Mouse (Mus musculus): ENCODE results near the gene Aurkb. TPM values are rescaled to one million over a fixed set of nuclear protein-coding genes. Genes with fewer than 3 reads are reported as not detected.
"Not testable (repeated sequence)": the region's sequence is repeated elsewhere in the genome, so short reads cannot be mapped to it uniquely, and the experiment has no call there.

Aurkb gene
- total RNA-seq (2022) = 1 to 10 TPM; 1.7 to 2.9 (median 2.3) TPM

DNA sequence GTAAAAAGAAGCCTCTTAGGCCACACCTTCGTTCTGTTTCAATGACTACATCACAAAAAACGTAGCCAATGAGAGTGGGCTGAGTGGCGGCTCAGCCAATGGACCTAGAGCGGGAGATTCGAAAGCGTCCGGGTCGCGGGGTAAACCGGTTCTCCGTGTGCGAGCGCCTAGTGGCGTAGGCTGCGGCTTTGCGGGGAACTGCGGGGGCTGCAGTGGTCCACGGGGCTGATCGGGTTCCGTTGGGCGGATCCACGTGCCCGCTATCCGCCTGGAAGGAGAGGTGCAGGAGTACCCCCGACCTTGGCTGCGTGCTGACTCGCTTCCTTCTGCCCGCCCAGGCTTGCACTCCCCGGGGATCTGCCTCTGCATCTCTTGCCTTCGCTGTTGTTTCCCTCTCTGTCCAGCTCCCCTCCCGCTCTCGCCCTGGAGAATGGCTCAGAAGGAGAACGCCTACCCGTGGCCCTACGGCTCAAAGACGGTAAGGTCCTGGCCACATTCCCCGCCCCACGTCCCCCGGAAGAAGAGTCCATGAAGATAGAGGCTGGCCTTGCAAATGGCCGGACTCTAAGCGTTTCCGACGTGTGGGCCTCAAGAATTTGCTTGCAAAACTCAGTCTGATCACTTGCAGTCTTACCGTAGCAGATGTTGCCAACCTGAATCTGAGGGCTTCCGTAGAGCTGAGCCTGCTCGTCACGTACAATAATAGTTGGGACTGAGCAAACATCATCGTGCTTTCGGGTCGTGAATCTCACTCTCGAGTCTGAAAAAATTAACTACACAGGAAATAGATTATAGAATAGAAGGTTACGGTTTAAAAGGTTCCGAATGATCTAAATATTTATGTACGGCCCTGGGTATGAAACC lies at the start of gene Aurkb:
Gene Aurkb (plus strand): TSS at position 117 of the 864 bp plus-strand sequence.
- peak; percentile 71 for DNase-seq

DNA sequence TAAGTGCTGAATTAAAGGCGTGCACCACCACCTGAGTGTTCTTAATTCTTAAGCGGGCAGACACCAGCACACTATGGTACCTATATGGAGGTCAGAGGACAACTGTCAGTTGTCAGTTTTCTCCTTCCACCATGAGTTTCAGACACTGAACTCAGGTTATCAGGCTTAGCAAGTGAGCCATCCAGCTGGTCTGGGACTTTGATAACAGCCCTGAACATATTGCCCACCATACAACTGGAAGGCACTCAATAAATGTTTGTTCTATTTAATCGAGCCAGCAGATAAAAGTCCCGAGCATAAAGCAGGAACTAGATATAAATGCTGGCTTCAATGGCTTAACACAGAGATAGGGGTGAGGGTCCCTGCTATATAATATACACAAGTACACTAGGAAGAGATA lies 48.4 kb upstream of the Aurkb start:
- no peak for DNase-seq

DNA sequence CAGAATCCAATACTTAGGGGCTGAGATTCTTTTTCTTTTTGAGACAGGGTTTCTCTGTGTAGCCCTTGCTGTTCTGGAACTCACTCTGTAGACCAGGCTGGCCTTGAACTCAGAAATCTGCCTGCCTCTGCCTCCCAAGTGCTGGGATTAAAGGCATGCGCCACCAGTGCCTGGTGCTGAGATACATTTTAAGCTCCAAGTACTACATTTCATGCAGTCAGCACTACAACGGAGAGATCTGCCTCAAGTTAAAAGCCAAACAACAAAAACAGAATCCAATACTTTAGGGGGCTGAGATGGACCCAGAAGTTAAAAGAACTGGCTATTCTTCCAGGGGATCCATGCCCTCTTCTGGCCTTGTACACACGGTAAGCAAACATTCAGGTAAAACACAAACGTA lies 42.7 kb upstream of the Aurkb start:
- DNase-seq = not testable (repeated sequence)

DNA sequence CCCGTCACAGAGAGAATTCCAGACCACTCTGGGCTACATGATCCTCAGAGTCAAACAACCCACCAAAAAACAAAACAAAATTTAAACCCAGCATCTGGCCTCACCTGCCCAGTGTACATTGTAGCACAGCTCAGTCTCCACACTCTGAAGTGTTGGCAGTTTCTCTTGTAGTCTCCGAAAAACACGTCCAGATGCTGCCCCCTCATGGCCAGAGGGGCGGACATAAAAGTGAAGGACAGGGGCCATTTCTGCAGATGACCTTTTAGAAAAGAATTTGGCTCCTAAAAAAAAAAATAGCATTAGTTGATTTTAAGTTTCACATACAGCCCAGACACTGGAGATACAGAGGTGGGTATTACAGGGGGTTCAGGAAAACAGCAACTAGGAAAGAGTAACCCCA lies 41.9 kb upstream of the Aurkb start:
- peak; percentile 35 for DNase-seq

DNA sequence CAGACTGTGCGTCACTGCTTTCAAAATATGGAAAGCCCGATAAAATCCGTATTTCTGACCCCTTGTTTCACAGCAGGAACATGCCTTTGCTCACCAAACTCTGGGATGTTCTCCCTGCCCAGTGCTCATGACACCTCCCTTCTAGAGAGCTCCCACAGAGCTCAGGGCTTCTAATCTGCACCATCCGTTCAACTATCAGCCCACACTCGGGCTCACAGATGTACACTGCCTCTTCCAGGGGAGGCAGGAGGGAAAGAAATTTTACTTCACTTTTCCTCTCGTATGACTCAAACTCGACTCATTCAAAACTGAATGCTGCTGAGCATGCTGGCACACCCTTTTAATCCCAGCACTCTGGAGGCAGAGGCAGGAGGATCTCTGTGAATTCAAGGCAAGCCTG lies 40.3 kb upstream of the Aurkb start:
- DNase-seq = no peak

DNA sequence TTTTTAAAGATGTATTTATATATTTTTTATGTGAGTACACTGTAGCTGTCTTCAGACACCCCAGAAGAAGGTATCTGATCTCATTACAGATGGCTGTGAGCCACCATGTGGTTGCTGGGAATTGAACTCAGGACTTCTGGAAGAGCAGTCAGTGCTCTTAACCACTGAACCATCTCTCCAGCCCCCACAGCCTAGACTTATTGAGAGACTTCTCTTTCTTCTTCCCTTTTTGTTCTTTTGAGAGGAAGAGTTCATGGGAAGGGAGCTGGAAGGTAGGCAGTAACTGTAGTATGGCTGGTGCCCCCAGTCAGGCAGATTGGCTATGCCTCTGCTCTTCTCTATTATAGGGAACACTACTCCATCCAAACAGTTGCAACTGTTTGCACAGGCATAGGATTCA lies 38.9 kb upstream of the Aurkb start:
- DNase-seq = not testable (repeated sequence)

DNA sequence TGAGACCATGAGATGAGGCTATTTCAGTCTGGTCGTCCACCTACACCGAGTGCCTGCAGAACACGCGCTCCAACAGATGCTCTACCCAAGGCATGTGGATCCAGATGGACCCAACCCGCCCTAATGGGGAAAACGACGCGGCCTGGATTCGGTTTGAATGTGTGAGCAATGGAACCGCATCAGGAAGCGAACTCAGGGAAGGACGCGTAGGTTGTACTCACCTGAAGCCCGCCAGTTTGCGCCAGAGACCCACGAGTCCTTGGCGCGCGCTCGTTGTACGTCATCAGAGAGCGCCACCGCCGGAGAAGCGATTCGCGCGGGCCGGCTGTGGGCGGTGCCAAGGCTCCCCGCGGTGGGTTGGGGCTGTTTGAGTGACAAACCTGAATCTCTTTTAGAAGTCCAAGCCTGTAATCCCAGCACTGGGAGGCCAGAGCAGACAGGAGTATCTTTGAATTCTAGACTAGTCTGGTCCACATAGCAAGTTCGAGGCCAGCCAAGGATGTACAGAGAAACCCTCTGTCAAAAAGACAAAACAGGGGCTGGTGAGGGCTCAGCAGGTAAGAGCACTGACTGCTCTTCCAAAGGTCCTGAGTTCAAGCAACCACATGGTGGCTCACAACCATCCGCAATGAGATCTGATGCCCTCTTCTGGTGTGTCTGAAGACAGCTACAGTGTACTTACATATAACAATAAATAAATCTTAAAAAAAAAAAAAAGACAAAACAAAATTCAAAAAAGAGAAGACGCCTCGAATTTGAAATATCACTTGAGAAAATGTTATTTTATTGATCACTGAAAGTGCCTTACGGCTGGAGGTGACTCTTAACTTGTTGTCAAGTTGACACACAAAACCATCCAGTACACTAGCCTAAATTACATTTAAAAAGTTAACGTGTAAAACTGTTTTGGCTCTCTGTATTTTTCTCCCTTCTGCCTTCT lies 37.0 kb upstream of the Aurkb start, which contains the start of gene Pfas:
Gene Pfas (minus strand): TSS at position 279 of the 940 bp plus-strand sequence.
- peak; percentile 84 for DNase-seq

DNA sequence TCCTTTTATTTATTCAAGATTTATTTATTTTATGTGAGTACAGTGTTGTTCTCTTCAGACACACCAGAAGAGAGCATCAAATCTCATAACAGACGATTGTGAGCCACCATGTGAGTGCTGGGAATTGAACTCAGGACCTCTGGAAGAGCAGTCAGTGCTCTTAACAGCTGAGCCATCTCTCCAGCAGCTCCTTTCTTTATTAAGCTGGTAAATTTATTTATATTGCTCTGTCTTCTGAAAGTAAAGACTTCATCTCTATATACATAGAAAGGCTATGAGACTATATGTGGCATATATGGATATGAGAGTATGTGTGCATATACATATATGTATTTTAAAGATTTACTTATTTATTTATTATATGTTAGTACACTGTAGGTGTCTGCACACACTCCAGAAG lies 35.9 kb upstream of the Aurkb start:
- no peak for DNase-seq

DNA sequence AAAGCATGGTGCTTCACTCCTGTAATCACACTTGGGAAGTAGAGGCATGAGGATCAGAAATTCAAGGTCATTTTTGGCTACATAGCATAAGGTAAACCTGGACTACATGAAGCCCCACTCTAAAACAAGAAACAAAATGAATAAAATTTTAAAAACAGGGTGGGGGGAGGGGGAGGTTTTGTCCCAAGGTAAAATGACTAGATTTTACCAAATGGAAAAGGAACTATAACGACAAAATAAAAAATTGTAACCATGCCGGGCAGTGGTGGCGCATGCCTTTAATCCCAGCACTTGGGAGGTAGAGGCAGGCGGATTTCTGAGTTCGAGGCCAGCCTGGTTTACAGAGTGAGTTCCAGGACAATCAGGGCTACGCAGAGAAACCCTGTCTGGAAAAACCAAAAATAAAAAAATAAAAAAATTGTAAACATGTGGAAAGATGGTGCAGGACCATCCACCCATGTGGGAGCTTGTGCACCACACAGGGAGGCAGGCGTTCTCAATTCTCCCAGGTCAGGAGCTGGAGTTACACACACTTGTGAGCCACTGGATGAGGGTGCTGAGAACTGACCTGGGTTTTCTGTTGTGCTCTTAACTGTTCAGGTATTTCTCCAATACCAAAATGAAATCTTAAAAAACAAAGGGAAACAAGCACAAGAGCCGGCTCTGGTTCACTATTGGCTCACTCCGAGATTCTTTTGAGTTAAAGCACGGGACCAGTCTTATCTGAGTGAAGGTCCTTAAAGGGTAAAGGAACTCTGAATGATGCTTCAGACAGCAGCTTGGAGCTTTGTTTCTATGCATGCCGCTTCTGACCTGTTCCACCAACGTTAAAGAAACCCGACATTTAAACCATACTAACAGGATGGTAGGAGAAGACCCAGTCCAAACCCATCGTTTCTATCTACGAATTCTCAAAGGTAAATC lies 34.8 kb upstream of the Aurkb start:
- DNase-seq = no peak

DNA sequence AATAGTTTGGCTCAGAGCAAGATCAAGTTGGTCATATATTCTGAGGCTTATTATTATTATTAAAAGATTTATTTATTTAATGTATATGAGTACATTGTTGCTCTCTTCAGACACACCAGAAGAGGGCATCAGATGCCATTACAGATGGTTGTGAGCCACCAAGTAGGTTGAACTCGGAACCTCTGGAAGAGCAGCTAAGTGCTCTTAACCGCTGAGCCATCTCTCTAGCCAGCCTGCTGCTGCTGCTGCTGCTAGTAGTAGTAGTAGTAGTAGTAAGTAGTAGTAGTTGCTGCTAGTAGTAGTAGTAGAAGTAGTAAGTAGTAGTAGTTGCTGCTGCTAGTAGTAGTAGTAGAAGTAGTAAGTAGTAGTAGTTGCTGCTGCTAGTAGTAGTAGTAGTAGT lies 34.0 kb upstream of the Aurkb start:
- not testable (repeated sequence) for DNase-seq

DNA sequence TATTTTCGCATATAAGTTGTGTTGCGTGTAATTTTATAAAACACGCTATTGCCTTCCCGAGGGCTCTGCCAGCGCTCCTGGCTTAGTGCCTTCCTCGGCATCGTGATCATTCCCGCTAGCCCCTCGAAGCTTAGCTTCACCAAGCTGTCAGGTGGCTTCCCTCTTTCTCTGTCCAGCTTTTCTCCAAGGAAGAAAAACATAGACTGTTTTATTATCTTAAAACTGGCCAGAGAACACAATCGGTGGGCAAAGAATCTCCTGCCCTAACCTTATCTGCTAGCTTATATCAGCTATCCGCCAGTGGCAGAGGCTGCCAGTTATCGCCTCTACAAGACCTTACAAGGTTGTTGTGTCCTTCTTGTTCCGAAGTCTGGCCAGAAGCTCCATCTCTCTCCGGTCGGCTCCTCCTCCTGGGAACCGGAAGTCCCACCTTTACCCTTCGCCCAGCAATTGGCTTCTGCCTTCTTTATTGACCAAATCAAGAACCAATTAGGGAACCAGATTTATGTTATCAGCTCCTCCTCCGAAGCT lies 33.3 kb upstream of the Aurkb start:
- peak; percentile 92 for DNase-seq

DNA sequence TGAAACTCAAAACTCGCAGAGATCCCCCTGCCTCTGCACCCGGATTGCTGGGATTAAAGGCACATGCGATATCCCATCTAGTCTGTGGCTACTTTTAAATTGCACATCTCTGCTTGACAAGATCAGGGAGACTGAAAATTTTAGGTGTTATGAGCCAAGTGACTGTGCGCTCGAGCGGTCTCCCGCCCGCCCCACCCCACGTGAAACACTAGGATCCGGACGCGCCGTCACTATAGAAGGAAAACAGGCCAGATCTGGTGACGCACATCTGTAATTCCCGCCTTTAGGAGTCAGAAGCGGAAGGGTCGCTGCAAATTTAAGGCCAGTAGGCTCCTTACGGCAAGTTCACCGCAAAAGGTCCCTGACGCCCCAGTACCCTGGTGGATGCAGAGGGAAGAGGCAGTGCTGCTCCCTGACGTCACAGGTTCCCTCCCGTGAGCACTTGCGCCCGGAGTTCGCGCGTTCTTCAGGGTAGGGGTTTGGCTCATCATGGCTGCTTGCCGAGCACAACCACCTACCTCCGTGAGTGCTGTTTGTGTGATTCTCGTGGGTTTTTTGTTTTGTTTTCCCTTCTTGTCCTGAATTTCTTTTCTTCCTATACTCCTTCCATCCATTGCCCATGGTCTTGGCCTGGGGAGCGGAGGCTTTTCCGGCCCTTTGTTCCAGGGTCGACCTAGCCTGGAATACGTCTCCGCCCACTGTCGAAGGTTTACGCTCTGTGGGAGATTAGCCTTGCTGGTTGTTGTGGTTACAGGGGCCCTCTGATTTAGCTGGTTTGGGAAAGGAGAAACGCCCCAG lies 29.6 kb upstream of the Aurkb start, which contains the start of gene Ctc1:
Gene Ctc1 (plus strand): TSS at position 268 of the 798 bp plus-strand sequence.
- DNase-seq = peak; percentile 87

DNA sequence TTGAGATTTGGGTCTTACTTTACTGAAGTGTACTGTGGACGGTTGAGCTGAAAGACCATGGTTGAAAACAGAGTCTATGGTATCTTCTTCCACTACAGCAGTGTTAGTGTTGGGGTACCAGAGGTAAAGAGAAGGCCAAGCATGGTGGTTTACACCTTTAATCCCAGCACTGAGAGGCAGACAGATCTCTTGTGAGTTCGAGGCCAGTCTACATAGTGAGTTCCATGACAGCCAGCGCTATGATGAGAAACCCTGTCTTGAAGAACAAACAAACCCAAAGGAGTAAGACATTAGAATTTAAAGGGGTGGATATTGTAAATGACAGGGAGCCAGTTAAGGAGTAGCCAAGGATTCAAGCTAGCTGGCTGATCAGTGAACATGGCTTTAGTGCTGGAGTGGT lies 28.7 kb upstream of the Aurkb start:
- DNase-seq = no peak

DNA sequence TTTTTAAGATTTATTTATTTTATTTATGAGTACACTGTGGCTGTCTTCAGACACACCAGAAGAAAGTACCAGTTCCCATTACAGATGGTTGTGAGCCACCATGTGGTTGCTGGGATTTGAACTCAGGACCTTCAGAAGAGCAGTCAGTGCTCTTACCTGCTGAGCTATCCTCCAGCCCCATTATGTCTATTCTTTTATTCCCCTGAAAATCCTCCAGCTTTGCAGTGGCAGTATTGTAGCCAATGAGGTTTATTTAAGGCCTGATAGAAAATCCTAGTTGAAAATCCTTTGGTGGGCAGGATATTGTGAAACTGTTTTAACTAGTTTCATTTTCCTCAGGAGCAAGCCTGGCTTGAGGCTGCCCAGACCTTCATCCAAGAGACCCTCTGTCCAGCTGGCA lies 24.8 kb upstream of the Aurkb start:
- no peak for DNase-seq

DNA sequence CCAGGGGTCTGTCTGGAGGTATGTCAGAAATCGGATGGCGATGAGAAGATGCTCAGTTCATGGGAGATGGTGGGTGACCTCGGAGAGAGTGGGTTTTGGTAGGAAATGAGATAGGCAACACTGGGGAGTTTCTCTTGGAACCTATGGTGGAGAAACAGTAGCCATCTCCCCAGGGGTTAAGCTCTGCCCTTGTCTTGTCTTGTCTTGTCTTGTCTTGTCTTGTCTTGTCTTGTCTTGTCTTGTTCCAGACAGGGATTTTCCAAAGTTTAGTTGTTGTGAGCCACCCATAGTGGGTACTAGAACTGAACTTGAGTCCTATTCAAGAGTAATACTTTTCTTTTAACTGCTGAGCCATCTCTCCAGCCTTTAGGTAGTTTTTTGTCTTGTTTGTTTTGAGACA lies 18.9 kb upstream of the Aurkb start:
- DNase-seq = no peak

DNA sequence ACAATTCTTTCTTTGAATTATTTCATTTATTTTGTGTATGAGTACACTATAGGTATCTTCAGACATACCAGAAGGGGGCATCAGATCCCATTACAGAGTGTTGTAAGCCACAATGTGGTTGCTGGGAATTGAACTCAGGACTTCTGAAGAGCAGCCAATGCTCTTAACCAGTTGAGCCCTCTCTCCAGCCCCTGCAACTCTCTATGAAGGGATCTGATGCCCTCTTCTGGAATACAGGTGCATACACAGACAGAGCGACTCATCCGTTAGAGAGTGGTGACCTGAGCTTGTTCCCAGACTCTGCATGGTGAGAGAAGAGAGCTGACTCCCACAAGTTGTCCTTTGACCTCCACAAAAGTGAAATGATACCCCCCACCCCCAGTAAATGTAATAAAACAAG lies 16.6 kb upstream of the Aurkb start:
- DNase-seq = no peak

DNA sequence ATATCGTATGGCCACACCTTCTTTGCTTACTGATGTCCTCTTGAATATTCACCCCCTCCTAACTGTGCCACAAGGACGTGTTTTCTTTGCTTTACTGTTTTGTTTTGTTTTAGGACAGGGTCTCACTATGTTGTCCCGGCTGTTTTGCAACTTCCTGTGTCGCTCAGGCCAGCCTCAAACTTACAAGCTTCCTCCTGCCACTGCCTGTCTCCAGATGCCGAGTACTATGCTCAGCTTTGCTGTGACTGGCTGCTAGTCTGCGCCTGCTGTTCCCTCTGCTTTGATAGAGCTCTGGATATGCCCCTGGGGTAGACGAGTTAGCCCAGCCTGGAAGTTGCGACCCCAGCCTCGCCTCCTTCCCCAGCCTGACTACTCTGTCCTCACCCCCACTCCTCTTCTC lies 11.9 kb upstream of the Aurkb start:
- DNase-seq = no peak

DNA sequence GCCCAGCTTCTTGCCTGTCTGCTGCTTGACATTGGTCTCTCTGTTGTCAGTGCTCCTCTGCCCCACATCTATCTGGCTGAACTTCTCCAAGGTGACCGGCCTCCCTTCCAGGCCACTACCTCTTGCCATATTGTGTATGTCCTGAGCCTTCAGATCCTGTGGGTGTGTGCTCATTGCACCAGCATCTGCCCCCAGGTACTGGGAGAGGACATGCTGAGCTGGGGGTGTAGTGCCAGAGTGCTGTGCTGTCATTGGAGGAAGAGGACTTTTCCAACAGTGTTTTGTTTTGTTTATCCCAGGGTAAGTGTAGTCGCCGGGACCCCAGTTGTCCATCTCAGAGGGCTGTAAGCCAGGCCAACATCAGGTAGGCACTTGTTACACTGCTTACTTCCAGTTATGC lies 10.9 kb upstream of the Aurkb start:
- no peak for DNase-seq

DNA sequence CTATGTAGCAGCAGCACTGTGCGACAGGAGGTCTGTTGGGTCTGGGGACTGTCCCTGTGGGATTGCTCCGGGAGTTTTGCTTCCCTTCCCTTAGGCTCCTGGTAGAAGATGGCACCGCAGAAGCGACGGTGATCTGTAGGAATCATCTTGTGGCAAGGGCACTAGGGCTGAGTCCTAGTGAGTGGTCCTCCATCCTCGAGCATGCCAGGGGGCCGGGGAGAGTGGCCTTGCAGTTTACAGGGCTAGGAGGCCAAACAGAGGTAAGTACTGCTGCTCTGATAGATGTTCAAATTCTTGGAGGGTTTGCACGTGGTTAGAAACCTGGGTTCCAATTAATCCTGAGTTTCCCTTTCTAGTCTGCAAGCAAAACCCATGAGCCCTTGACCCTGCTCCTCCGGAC lies 10.0 kb upstream of the Aurkb start:
- DNase-seq = no peak

DNA sequence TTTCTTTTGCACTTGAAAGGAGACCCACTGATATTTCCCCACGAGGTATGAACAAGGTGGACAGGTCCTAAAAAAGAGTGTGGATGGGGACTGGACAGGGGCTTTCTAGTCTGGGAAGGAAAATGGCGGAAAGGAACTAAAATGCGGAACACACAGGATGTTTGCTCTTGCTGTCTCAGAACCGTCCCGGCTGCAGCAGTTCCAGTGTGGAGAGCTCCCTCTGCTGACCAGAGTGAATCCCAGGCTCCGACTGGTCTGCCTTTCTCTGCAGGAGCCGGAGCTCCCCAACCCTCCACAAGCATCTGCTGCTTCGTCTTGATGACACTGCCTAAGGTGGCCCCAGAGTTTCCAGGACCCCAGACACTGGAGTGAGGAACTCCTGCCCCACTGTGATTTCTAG lies 9.6 kb upstream of the Aurkb start:
- DNase-seq = peak; percentile 88

Measured in adrenal gland, adult 8-10 months (tissue).